Mouse (Mus musculus): ENCODE data around the gene Ost4. TPM values are rescaled to one million over a fixed set of nuclear protein-coding genes. Genes with fewer than 3 reads are reported as not detected.
"Not testable (repeated sequence)": the region's sequence is repeated elsewhere in the genome, so short reads cannot be mapped to it uniquely, and the experiment has no call there.

Ost4 gene
- total and polyA plus RNA-seq, 2 experiments from 2014 or later, result 280 to 334 TPM

- ATAC-seq (ENCODE audit: insufficient read depth, low read depth) (no peak), DNase-seq (ENCODE audit: low spot score) (no peak)
- H3K9ac ChIP-seq (replicated peaks; ENCODE audit: low read depth, low read length), result no peak overlapping the region
- no peak overlapping the region for H3K27ac ChIP-seq (ENCODE audit: low read depth)
- peaks cover 16% of the 10 kb centered on the region; the same call in 1 of the 2 replicates for H3K4me1 ChIP-seq (ENCODE audit: control insufficient read depth, insufficient read depth)
- TF ChIP-seq CTCF (IDR thresholded peaks at IDR 0.05; ENCODE audit: low read depth) (no peak), EP300 (IDR thresholded peaks at IDR 0.05; ENCODE audit: low read depth) (no peak)
- WGBS, result 34% methylated on average over 4 of the region's 4 CpGs
- 0 out of 2 replicates have a peak, but pooled peaks cover 6% of the 10 kb centered on the region for H3K36me3 ChIP-seq (replicated peaks; ENCODE audit: control insufficient read depth, insufficient read depth, low read length)
- no peaks in the 10 kb centered on the region for H3K9me3 ChIP-seq (replicated peaks; ENCODE audit: control insufficient read depth, low read length)
- H3K27me3 ChIP-seq (ENCODE audit: control insufficient read depth, insufficient read depth, low read length), result no peaks in the 10 kb centered on the region
- no peak overlapping the region; the same call in 1 of the 2 replicates for H3K4me3 ChIP-seq (ENCODE audit: low read depth, low read length)
- peak overlapping the region; percentile 97; the same call in 1 of the 2 replicates for H3K4me2 ChIP-seq (ENCODE audit: low read depth, low read length)
These were observed 21.4 kb downstream of the Ost4 start for GRCm38 (mm10) chr5:30886209-30886608.

DNA sequence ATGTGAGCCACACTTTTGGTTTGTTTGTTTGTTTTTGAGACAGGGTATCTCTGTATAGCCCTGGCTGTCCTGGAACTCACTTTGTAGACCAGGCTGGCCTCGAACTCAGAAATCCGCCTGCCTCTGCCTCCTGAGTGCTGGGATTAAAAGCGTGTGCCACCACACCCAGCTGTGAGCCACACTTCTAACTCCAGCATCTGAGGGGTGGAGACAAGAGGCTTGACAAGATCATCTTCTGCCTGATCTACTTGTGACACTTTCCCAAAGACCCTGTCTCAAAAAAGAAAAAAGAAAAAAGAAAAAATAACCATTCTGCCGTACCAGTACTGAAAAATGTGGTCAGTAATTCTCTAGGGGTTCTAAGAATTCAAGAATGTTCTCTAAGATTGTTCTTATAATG, 25.7 kb downstream of the Ost4 start:
- ATAC-seq (ENCODE audit: insufficient read depth, low read depth), result not testable (repeated sequence)

GRCm38 (mm10) chr5:30879347-30879943, 28.1 kb downstream of the Ost4 start:
- H3K4me3 ChIP-seq (ENCODE audit: low read depth, low read length), result no peak overlapping the region
- WGBS, result 72% methylated on average over 5 of the region's 5 CpGs
- no peak overlapping the region for H3K27ac ChIP-seq (ENCODE audit: low read depth)
- no peaks in the 10 kb centered on the region for H3K9me3 ChIP-seq (replicated peaks; ENCODE audit: control insufficient read depth, low read length)
- no peak overlapping the region for H3K4me2 ChIP-seq (ENCODE audit: low read depth, low read length)
- peaks cover 33% of the 10 kb centered on the region for H3K36me3 ChIP-seq (replicated peaks; ENCODE audit: control insufficient read depth, insufficient read depth, low read length)
- H3K4me1 ChIP-seq (ENCODE audit: control insufficient read depth, insufficient read depth), result no peaks in the 10 kb centered on the region
- no peaks in the 10 kb centered on the region for H3K27me3 ChIP-seq (ENCODE audit: control insufficient read depth, insufficient read depth, low read length)
- no peak overlapping the region for H3K9ac ChIP-seq (replicated peaks; ENCODE audit: low read depth, low read length)
- no peak for TF ChIP-seq EP300 (IDR thresholded peaks at IDR 0.05; ENCODE audit: low read depth)
- TF ChIP-seq CTCF (IDR thresholded peaks at IDR 0.05; ENCODE audit: low read depth), result no peak
- no peak for DNase-seq (ENCODE audit: low spot score)
- ATAC-seq (ENCODE audit: insufficient read depth, low read depth), result no peak

More for the DNA sequence above, 25.7 kb downstream of the Ost4 start:
- not testable (repeated sequence) for H3K4me3 ChIP-seq (ENCODE audit: low read depth, low read length); H3K27me3 ChIP-seq (ENCODE audit: control insufficient read depth, insufficient read depth, low read length); H3K36me3 ChIP-seq (replicated peaks; ENCODE audit: control insufficient read depth, insufficient read depth, low read length); H3K4me2 ChIP-seq (ENCODE audit: low read depth, low read length); DNase-seq (ENCODE audit: low spot score); H3K4me1 ChIP-seq (ENCODE audit: control insufficient read depth, insufficient read depth); H3K9me3 ChIP-seq (replicated peaks; ENCODE audit: control insufficient read depth, low read length); H3K27ac ChIP-seq (ENCODE audit: low read depth); H3K9ac ChIP-seq (replicated peaks; ENCODE audit: low read depth, low read length)
- WGBS, result 76% methylated on average over 4 of the region's 4 CpGs

DNA sequence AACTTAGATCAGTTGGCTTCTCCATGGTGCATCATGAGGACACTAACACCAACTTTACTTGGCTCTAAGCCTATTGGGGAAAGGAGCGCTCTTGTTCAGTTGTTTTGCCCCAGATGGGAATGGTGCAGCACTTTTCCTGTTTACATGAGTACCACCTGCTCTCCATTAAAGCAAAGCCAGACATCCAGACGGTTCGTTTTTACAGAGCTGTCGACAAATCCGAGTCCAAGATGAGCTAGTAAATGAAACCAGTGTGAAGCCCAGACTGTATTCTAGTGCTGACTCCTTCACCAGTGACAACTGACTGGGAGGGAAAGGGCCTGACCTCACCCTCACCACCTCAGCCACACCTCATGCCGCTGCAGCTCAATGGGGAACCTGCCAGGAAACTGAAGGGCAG, 29.0 kb downstream of the Ost4 start:
- Histone ChIP-seq H3K4me2 (ENCODE audit: low read depth, low read length) (no peak overlapping the region), H3K27ac (ENCODE audit: low read depth) (no peak overlapping the region), H3K36me3 (replicated peaks; ENCODE audit: control insufficient read depth, insufficient read depth, low read length) (peaks cover 41% of the 10 kb centered on the region), H3K27me3 (ENCODE audit: control insufficient read depth, insufficient read depth, low read length) (no peaks in the 10 kb centered on the region), H3K9me3 (replicated peaks; ENCODE audit: control insufficient read depth, low read length) (no peaks in the 10 kb centered on the region), H3K4me3 (ENCODE audit: low read depth, low read length) (no peak overlapping the region), H3K4me1 (ENCODE audit: control insufficient read depth, insufficient read depth) (no peaks in the 10 kb centered on the region), H3K9ac (replicated peaks; ENCODE audit: low read depth, low read length) (no peak overlapping the region)
- DNase-seq (ENCODE audit: low spot score) (no peak), ATAC-seq (ENCODE audit: insufficient read depth, low read depth) (0 out of 2 replicates have a peak, but pooled peaks have one; percentile 8)
- no peak for TF ChIP-seq CTCF (IDR thresholded peaks at IDR 0.05; ENCODE audit: low read depth)
- no peak for TF ChIP-seq EP300 (IDR thresholded peaks at IDR 0.05; ENCODE audit: low read depth)
- WGBS, result 40% methylated on average over 6 of the region's 6 CpGs

GRCm38 (mm10) chr5:30874365-30874764, 33.2 kb downstream of the Ost4 start:
- no peaks in the 10 kb centered on the region for H3K27me3 ChIP-seq (ENCODE audit: control insufficient read depth, insufficient read depth, low read length)
- H3K27ac ChIP-seq (ENCODE audit: low read depth), result no peak overlapping the region
- H3K9me3 ChIP-seq (replicated peaks; ENCODE audit: control insufficient read depth, low read length), result no peaks in the 10 kb centered on the region
- WGBS, result 90% methylated on average over 7 of the region's 7 CpGs
- TF ChIP-seq EP300 (IDR thresholded peaks at IDR 0.05; ENCODE audit: low read depth), result no peak
- no peak for TF ChIP-seq CTCF (IDR thresholded peaks at IDR 0.05; ENCODE audit: low read depth)
- no peak overlapping the region for H3K4me2 ChIP-seq (ENCODE audit: low read depth, low read length)
- no peak overlapping the region for H3K9ac ChIP-seq (replicated peaks; ENCODE audit: low read depth, low read length)
- peaks cover 67% of the 10 kb centered on the region for H3K36me3 ChIP-seq (replicated peaks; ENCODE audit: control insufficient read depth, insufficient read depth, low read length)
- ATAC-seq (ENCODE audit: insufficient read depth, low read depth) (no peak), DNase-seq (ENCODE audit: low spot score) (no peak)
- H3K4me1 ChIP-seq (ENCODE audit: control insufficient read depth, insufficient read depth), result peaks cover 7% of the 10 kb centered on the region
- no peak overlapping the region for H3K4me3 ChIP-seq (ENCODE audit: low read depth, low read length)

GRCm38 (mm10) chr5:30872574-30872973, 35.0 kb downstream of the Ost4 start:
- 89% methylated on average over 9 of the region's 9 CpGs for WGBS
- Histone ChIP-seq H3K4me3 (ENCODE audit: low read depth, low read length) (no peak overlapping the region), H3K36me3 (replicated peaks; ENCODE audit: control insufficient read depth, insufficient read depth, low read length) (peaks cover 65% of the 10 kb centered on the region), H3K27ac (ENCODE audit: low read depth) (no peak overlapping the region), H3K9ac (replicated peaks; ENCODE audit: low read depth, low read length) (no peak overlapping the region), H3K4me2 (ENCODE audit: low read depth, low read length) (no peak overlapping the region), H3K9me3 (replicated peaks; ENCODE audit: control insufficient read depth, low read length) (no peaks in the 10 kb centered on the region), H3K4me1 (ENCODE audit: control insufficient read depth, insufficient read depth) (peaks cover 7% of the 10 kb centered on the region), H3K27me3 (ENCODE audit: control insufficient read depth, insufficient read depth, low read length) (no peaks in the 10 kb centered on the region)
- TF ChIP-seq CTCF (IDR thresholded peaks at IDR 0.05; ENCODE audit: low read depth) (no peak), EP300 (IDR thresholded peaks at IDR 0.05; ENCODE audit: low read depth) (no peak)
- ATAC-seq (ENCODE audit: insufficient read depth, low read depth) (no peak), DNase-seq (ENCODE audit: low spot score) (no peak)

Measured in heart, postnatal 0 days (tissue).